In the genomic region with DNA sequence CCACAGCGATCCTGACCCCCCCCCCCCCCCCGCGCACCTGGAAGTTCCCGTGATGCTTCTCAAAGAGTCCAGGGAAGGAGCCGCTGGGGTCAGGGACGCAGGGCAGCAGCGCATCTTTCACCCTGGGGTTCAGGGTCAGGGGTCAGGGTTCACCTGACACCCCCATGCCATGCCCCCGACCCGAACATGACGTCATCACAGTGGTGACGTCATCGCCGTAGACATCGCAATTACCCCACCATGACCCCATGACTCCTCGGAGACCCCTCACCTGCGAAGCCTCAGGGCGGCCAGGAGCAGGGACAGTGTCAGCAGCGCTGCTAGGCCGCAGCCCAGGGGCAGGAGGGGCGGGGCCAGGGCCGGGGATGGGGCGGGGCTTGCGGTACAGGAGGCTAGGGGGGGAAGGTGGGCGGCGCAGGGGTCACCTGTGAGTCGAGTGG, we compare ENCODE assay signal across 11 mouse cellular contexts. TPM values are rescaled to one million over a fixed set of nuclear protein-coding genes. Genes with fewer than 3 reads are reported as not detected.
DNase-seq lines count a peak whose midpoint lies in the region; ATAC-seq and TF ChIP-seq lines count a peak whose summit lies in the region.
"Had no signal": no experiment of that assay in that cellular context is flagged by ENCODE, and none has a peak within 500 bp of the region (broad histone marks: within the 10 kb centered on the region; RNA-seq: fewer than 3 reads in every experiment).

No protein-coding gene starts in this region.

- no peak overlapping the region for H3K4me3 ChIP-seq in stomach, postnatal 0 days (ENCODE audit: low read depth, low read length)
- no peak overlapping the region for H3K4me3 ChIP-seq in midbrain, embryonic 11.5 days (ENCODE audit: low read depth, low read length)

- H3K36me3 ChIP-seq in stomach, postnatal 0 days (ENCODE audit: control insufficient read depth, insufficient read depth, low read length), result no peaks in the 10 kb centered on the region
- H3K36me3 ChIP-seq in midbrain, embryonic 11.5 days (ENCODE audit: control insufficient read depth, insufficient read depth, low read length), result peaks cover 3% of the 10 kb centered on the region; the same call in 1 of the 2 replicates

- 81% methylated on average over 18 of the region's 26 CpGs for WGBS in stomach, postnatal 0 days
- WGBS in midbrain, embryonic 11.5 days, result 85% methylated on average over 23 of the region's 26 CpGs

- H3K4me1 ChIP-seq in stomach, postnatal 0 days (replicated peaks; ENCODE audit: control insufficient read depth, insufficient read depth), result no peaks in the 10 kb centered on the region
- H3K4me1 ChIP-seq in midbrain, embryonic 11.5 days (ENCODE audit: control insufficient read depth, insufficient read depth, low read length), result no peaks in the 10 kb centered on the region
- H3K4me1 ChIP-seq: intestine, embryonic 15.5 days; limb, embryonic 13.5 days had no signal

- peaks cover 19% of the 10 kb centered on the region for H3K9me3 ChIP-seq in stomach, postnatal 0 days (ENCODE audit: control insufficient read depth, low read length)
- peaks cover 45% of the 10 kb centered on the region for H3K9me3 ChIP-seq in midbrain, embryonic 11.5 days (ENCODE audit: control insufficient read depth, low read length)

- no peak overlapping the region for H3K4me2 ChIP-seq in stomach, postnatal 0 days (replicated peaks; ENCODE audit: low read depth)
- H3K4me2 ChIP-seq in midbrain, embryonic 11.5 days, result no peak overlapping the region
- H3K4me2 ChIP-seq: intestine, embryonic 15.5 days; limb, embryonic 13.5 days had no signal

- H3K27ac ChIP-seq in stomach, postnatal 0 days (replicated peaks), result no peak overlapping the region
- H3K27ac ChIP-seq in midbrain, embryonic 11.5 days (ENCODE audit: low read depth, low read length), result no peak overlapping the region
- H3K27ac ChIP-seq: intestine, embryonic 15.5 days; limb, embryonic 13.5 days had no signal

- DNase-seq in cerebellum, adult 18-20 months, result peak; percentile 42 to 46
- no peak for DNase-seq in cerebellum, postnatal 4 days (ENCODE audit: low spot score in 2 of 2)
- peak; percentile 10 to 36 for DNase-seq in layer of hippocampus, postnatal 10 days (ENCODE audit: low spot score in 2 of 2)
- DNase-seq in layer of hippocampus, postnatal 36 days, result no peak
- peak; percentile 11 for DNase-seq in thymus, postnatal 0 days (ENCODE audit: low spot score)
- no peak for DNase-seq in thymus, postnatal 25 days
- peak; percentile 34 for DNase-seq in stomach, postnatal 0 days (ENCODE audit: low spot score)
- DNase-seq in midbrain, embryonic 11.5 days (ENCODE audit: low spot score, missing footprints), result no peak
- DNase-seq: lung, postnatal 36 days had no signal

- H3K9ac ChIP-seq in stomach, postnatal 0 days (ENCODE audit: low read length), result no peak overlapping the region
- H3K9ac ChIP-seq in midbrain, embryonic 11.5 days (ENCODE audit: low read length), result no peak overlapping the region
- H3K9ac ChIP-seq: intestine, embryonic 15.5 days; limb, embryonic 13.5 days had no signal

- no peak for ATAC-seq in stomach, postnatal 0 days (ENCODE audit: low FRiP score, low TSS enrichment)
- ATAC-seq in midbrain, embryonic 11.5 days (ENCODE audit: low FRiP score), result no peak
- ATAC-seq: intestine, embryonic 15.5 days had no signal

- no peaks in the 10 kb centered on the region for H3K27me3 ChIP-seq in stomach, postnatal 0 days (ENCODE audit: control insufficient read depth, insufficient read depth, low read length)
- H3K27me3 ChIP-seq in midbrain, embryonic 11.5 days (ENCODE audit: control insufficient read depth, insufficient read depth, low read length), result no peaks in the 10 kb centered on the region
- H3K27me3 ChIP-seq: intestine, embryonic 15.5 days; limb, embryonic 13.5 days had no signal

- TF ChIP-seq CTCF in stomach, postnatal 0 days (IDR thresholded peaks at IDR 0.05; ENCODE audit: low read depth), result no peak

- TF ChIP-seq EP300 in stomach, postnatal 0 days (optimal IDR thresholded peaks at IDR 0.05), result no peak

RNA-seq across cellular contexts. Expression of a gene that starts 3.5 kb away (rescaled TPM):
- total RNA-seq in layer of hippocampus, postnatal 10 days (2021), result 10 to 100 TPM; 33.3 to 43.0 TPM
- 10 to 100 TPM; 22.8 to 27.5 TPM for total RNA-seq in layer of hippocampus, postnatal 36 days (2021)
- 24.9 and 27.2 TPM in 2 replicates for polyA plus RNA-seq in thymus, postnatal 0 days (2015; fragmentation: Nextera tagmentation; extraction: Ambion mirVana)
- 8.7 and 9.9 TPM in 2 replicates for polyA plus RNA-seq in stomach, postnatal 0 days (2015; fragmentation: Nextera tagmentation; extraction: Ambion mirVana)
- polyA plus RNA-seq in midbrain, embryonic 11.5 days (2014; fragmentation: Nextera tagmentation; extraction: Ambion mirVana), result 2.4 and 2.9 TPM in 2 replicates

Comparison
In these comparisons a context has a peak if more than half of its experiments do, and no peak if none do; other contexts are left out.
1. DNase-seq: peak in cerebellum, adult 18-20 months (2 of 2), layer of hippocampus, postnatal 10 days (2 of 2), thymus, postnatal 0 days (single experiment) and stomach, postnatal 0 days (single experiment); none in cerebellum, postnatal 4 days (0 of 2), layer of hippocampus, postnatal 36 days (0 of 2), thymus, postnatal 25 days (single experiment) and midbrain, embryonic 11.5 days (single experiment).